Mouse (Mus musculus) embryo, embryonic 9.5 days (tissue): ENCODE data around the gene Serinc5.
A peak's percentile ranks its signal among the peaks of the same experiment; 100 is the strongest.
"Not testable (repeated sequence)": the region's sequence is repeated elsewhere in the genome, so short reads cannot be mapped to it uniquely, and the experiment has no call there.

Experiments
- DNase-seq: peaks from one replicate; pipeline ENCODE4 v3.0.0-alpha.2; 2017; ENCODE audit errors: extremely low spot score

Serinc5 gene

GRCm38 (mm10) chr13:92610311-92611221 is at the start of gene Serinc5:
TSS of gene Serinc5 (plus strand) at chr13:92611091.
- DNase-seq = peak; percentile 100

GRCm38 (mm10) chr13:92576072-92576471 is 34.8 kb upstream of the Serinc5 start, which contains the start of gene Spz1:
TSS of gene Spz1 (minus strand) at chr13:92576172.
- DNase-seq = no peak

- DNase-seq = no peak
These were observed 34.2 kb upstream of the Serinc5 start for GRCm38 (mm10) chr13:92576688-92577087.

- no peak for DNase-seq
These were observed 32.7 kb upstream of the Serinc5 start for GRCm38 (mm10) chr13:92578210-92578609.

- DNase-seq = peak; percentile 68
These were observed 30.5 kb upstream of the Serinc5 start for GRCm38 (mm10) chr13:92580220-92581043.

- DNase-seq = no peak
These were observed 26.7 kb upstream of the Serinc5 start for GRCm38 (mm10) chr13:92584094-92584717.

- no peak for DNase-seq
These were observed 22.2 kb upstream of the Serinc5 start for GRCm38 (mm10) chr13:92588704-92589103.

- no peak for DNase-seq
These were observed 21.6 kb upstream of the Serinc5 start for GRCm38 (mm10) chr13:92589255-92589654.

- no peak for DNase-seq
These were observed 19.7 kb upstream of the Serinc5 start for GRCm38 (mm10) chr13:92591225-92591624.

- DNase-seq = no peak
These were observed 18.6 kb upstream of the Serinc5 start for GRCm38 (mm10) chr13:92592268-92592785.

GRCm38 (mm10) chr13:92592786-92593635 is 17.9 kb upstream of the Serinc5 start:
- peak; percentile 79 for DNase-seq

GRCm38 (mm10) chr13:92593731-92594396 is 17.0 kb upstream of the Serinc5 start:
- peak; percentile 60 for DNase-seq

- peak; percentile 38 for DNase-seq
These were observed 16.4 kb upstream of the Serinc5 start for GRCm38 (mm10) chr13:92594481-92594880.

GRCm38 (mm10) chr13:92594907-92595306 is 16.0 kb upstream of the Serinc5 start:
- no peak for DNase-seq

- DNase-seq = no peak
These were observed 15.5 kb upstream of the Serinc5 start for GRCm38 (mm10) chr13:92595424-92595823.

GRCm38 (mm10) chr13:92605306-92605705 is 5.6 kb upstream of the Serinc5 start:
- DNase-seq = not testable (repeated sequence)

GRCm38 (mm10) chr13:92609486-92610310 is 1.2 kb upstream of the Serinc5 start:
- DNase-seq = peak; percentile 48

- DNase-seq = no peak
These were observed 428 bp downstream of the Serinc5 start for GRCm38 (mm10) chr13:92611254-92611784.

- no peak for DNase-seq
These were observed 1.0 kb downstream of the Serinc5 start for GRCm38 (mm10) chr13:92611917-92612316.
